Comparison of ENCODE assay signal across 11 mouse cellular contexts in the genomic region with DNA sequence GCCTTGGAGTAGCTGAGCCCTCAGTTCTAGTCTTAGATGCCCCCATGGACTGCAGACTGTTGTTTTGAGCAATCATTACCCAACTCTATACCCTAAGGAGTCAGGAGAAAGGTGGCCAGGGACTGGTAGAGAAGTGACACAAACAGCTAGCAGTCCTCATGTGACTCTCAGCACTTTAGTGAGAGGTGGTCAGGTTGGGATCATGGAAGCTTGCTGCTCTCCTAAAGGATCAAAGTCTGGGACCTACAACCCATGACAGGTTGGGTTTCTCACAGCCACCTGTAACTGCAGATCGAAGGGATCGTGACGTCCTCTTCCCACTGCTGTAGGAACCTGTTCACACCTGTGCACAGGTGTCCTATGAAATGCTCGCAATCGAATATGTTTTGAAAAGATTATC. TPM values are rescaled to one million over a fixed set of nuclear protein-coding genes. Genes with fewer than 3 reads are reported as not detected.
DNase-seq lines count a peak whose midpoint lies in the region; ATAC-seq and TF ChIP-seq lines count a peak whose summit lies in the region.
"Had no signal": no experiment of that assay in that cellular context is flagged by ENCODE, and none has a peak within 500 bp of the region (broad histone marks: within the 10 kb centered on the region; RNA-seq: fewer than 3 reads in every experiment).

No protein-coding gene starts in this region.

- peak overlapping the region; percentile 56 for H3K27ac ChIP-seq in heart, embryonic 10.5 days
- H3K27ac ChIP-seq in left cerebral cortex, adult 2 months: peak overlapping the region; percentile 94
- peak overlapping the region; percentile 94 for H3K27ac ChIP-seq in cortical plate, adult 2 months (ENCODE audit: insufficient read depth, low read length)
- H3K27ac ChIP-seq in liver, embryonic 15.5 days (replicated peaks): peak overlapping the region; percentile 79

- no peaks in the 10 kb centered on the region for H3K27me3 ChIP-seq in heart, embryonic 10.5 days (ENCODE audit: insufficient read depth, poor library complexity, severe bottlenecking)
- H3K27me3 ChIP-seq in liver, embryonic 15.5 days: no peaks in the 10 kb centered on the region
- H3K27me3 ChIP-seq: Patski; stomach, embryonic 15.5 days had no signal

- H3K4me1 ChIP-seq in heart, embryonic 10.5 days: peaks cover 38% of the 10 kb centered on the region
- H3K4me1 ChIP-seq in cortical plate, adult 2 months (ENCODE audit: control insufficient read depth, insufficient read depth, low read length): peaks cover 20% of the 10 kb centered on the region
- H3K4me1 ChIP-seq in liver, embryonic 15.5 days (replicated peaks): peaks cover 9% of the 10 kb centered on the region

- no peak overlapping the region for H3K4me3 ChIP-seq in heart, embryonic 10.5 days
- no peak overlapping the region for H3K4me3 ChIP-seq in left cerebral cortex, adult 2 months
- H3K4me3 ChIP-seq in cortical plate, adult 2 months (ENCODE audit: insufficient read depth, low read length): no peak overlapping the region
- H3K4me3 ChIP-seq in liver, embryonic 15.5 days (replicated peaks): 0 out of 2 replicates have a peak overlapping the region, but pooled peaks have one; percentile 4
- H3K4me3 ChIP-seq: stomach, embryonic 15.5 days had no signal

- peak overlapping the region; percentile 18 for H3K4me2 ChIP-seq in liver, embryonic 15.5 days
- H3K4me2 ChIP-seq: stomach, embryonic 15.5 days had no signal

- H3K9me3 ChIP-seq in heart, embryonic 10.5 days: no peaks in the 10 kb centered on the region
- H3K9me3 ChIP-seq in liver, embryonic 15.5 days (replicated peaks): no peaks in the 10 kb centered on the region
- H3K9me3 ChIP-seq: stomach, embryonic 15.5 days had no signal

- ATAC-seq in liver, embryonic 15.5 days (ENCODE audit: insufficient read depth): no peak
- ATAC-seq: Patski had no signal

- intact Hi-C loops in heart, postnatal 14 days (cut with DNase I): no loop called here
- intact Hi-C loops in left cerebral cortex, adult 2 months (cut with DNase I): loop anchor here (1.0 to 2.0 kb wide), 3 partner anchors 12 to 120 kb away; no protein-coding TSS in a partner anchor

- peaks cover 15% of the 10 kb centered on the region for H3K36me3 ChIP-seq in heart, embryonic 10.5 days
- H3K36me3 ChIP-seq in liver, embryonic 15.5 days (replicated peaks): no peaks in the 10 kb centered on the region
- H3K36me3 ChIP-seq: stomach, embryonic 15.5 days had no signal

- TF ChIP-seq POLR2A in cortical plate, adult 2 months (IDR thresholded peaks at IDR 0.05; ENCODE audit: extremely low read depth, insufficient read depth, low read length): no peak

- TF ChIP-seq CTCF in left cerebral cortex, adult 2 months (IDR thresholded peaks at IDR 0.05): no peak
- no peak for TF ChIP-seq CTCF in cortical plate, adult 2 months (IDR thresholded peaks at IDR 0.05; ENCODE audit: extremely low read depth, insufficient read depth, low read length)

- no peak overlapping the region for H3K9ac ChIP-seq in liver, embryonic 15.5 days
- H3K9ac ChIP-seq: stomach, embryonic 15.5 days had no signal

- no peak for DNase-seq in heart, embryonic 10.5 days (ENCODE audit: low spot score)
- no peak for DNase-seq in heart, postnatal 14 days
- DNase-seq in left cerebral cortex, adult 2 months (ENCODE audit: extremely low spot score in 1 of 2, low spot score in 2 of 2): no peak
- DNase-seq in left cerebral cortex, adult 9 months (ENCODE audit: low spot score in 2 of 2): no peak
- no peak for DNase-seq in thymus, postnatal 25 days
- no peak for DNase-seq in gastrocnemius, postnatal 25 days

- WGBS in heart, embryonic 10.5 days: 93% methylated on average over 5 of the region's 5 CpGs
- 69% methylated on average over 5 of the region's 5 CpGs for WGBS in liver, embryonic 15.5 days (ENCODE audit: insufficient replicate concordance)

RNA-seq across cellular contexts. Expression of gene Hs1bp3, which starts 32.3 kb away (rescaled TPM):
- 15.2 and 19.8 TPM in 2 replicates for polyA plus RNA-seq in heart, embryonic 10.5 days (2016; fragmentation: Nextera tagmentation; extraction: Ambion mirVana)
- total RNA-seq in heart, postnatal 14 days (2021): 10 to 100 TPM; 11.9 to 12.9 TPM
- total RNA-seq in left cerebral cortex, adult 2 months (2021): 10 to 100 TPM; 11.8 to 12.7 TPM
- polyA plus RNA-seq in cortical plate, adult 2 months (2012; rRNA removed): 15.4 and 15.7 TPM in 2 replicates
- polyA plus RNA-seq in liver, embryonic 15.5 days (2015; fragmentation: Nextera tagmentation; extraction: Ambion mirVana): 4.0 and 4.3 TPM in 2 replicates
- 1 to 10 TPM; 5.3 to 6.4 TPM for total RNA-seq in gastrocnemius, postnatal 25 days (2021)

RNA-seq across cellular contexts. Expression of gene Gdf7, which starts 43.8 kb away (rescaled TPM):
- polyA plus RNA-seq in heart, embryonic 10.5 days (2016; fragmentation: Nextera tagmentation; extraction: Ambion mirVana): 0.10 and 0.13 TPM in 2 replicates
- total RNA-seq in heart, postnatal 14 days (2021): under 1 TPM; 0.41 to 0.65 TPM
- total RNA-seq in left cerebral cortex, adult 2 months (2021): 1 to 10 TPM in 1 of 2 experiments, under 1 TPM in 1; 0.66 to 1.1 TPM
- 0.06 and 0.23 TPM in 2 replicates for polyA plus RNA-seq in cortical plate, adult 2 months (2012; rRNA removed)
- polyA plus RNA-seq in liver, embryonic 15.5 days (2015; fragmentation: Nextera tagmentation; extraction: Ambion mirVana): not detected in 2 replicates
- total RNA-seq in gastrocnemius, postnatal 25 days (2021): not detected
- polyA plus RNA-seq: forebrain, embryonic 16.5 days; Patski; stomach, embryonic 15.5 days had no signal
